Mouse (Mus musculus): ENCODE data around the gene Gjd3. TPM values are rescaled to one million over a fixed set of nuclear protein-coding genes. Genes with fewer than 3 reads are reported as not detected.
A peak's percentile ranks its signal among the peaks of the same experiment; 100 is the strongest.

Gene Gjd3
- polyA plus RNA-seq, 1 experiment = not detected

DNA sequence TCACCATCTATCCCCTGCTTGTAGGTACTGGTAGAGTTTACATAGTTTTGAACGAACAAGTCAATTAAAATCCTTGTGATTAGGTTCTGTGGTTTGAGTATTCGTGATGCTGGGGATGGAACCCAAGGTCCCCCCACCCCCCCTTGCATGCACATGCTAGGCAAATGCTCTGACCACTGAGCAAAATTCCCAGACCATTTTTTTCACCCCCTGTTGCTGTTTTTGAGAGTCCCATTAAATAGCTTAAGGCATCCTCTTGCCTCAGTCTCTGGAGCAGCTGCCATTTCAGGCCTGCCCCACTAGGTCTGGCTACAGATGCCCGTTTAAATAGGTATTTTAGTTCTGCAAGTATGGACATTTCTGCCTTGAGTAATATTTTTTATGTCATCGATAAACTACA lies 40.3 kb upstream of the Gjd3 start:
- Histone ChIP-seq H3K79me2 (ENCODE audit: control insufficient read depth, insufficient read depth) (peaks cover 60% of the 10 kb centered on the region), H3K4me3 (ENCODE audit: insufficient read depth, poor library complexity, severe bottlenecking) (peak overlapping the region; percentile 77), H3ac (ENCODE audit: control insufficient read depth, insufficient read length, low read depth) (peak overlapping the region; percentile 95), H3K79me3 (ENCODE audit: low read depth) (peaks cover 55% of the 10 kb centered on the region), H3K27me3 (ENCODE audit: control insufficient read depth, insufficient read depth, insufficient read length) (no peaks in the 10 kb centered on the region), H3K36me3 (ENCODE audit: control insufficient read depth, insufficient read depth) (peaks cover 50% of the 10 kb centered on the region)
- no peak for TF ChIP-seq USF1 (IDR thresholded peaks at IDR 0.05; ENCODE audit: low read depth)
- no peak for TF ChIP-seq CTCF (IDR thresholded peaks at IDR 0.05; ENCODE audit: control insufficient read depth, insufficient read depth, insufficient read length)
- no peak for TF ChIP-seq FOSL1 (IDR thresholded peaks at IDR 0.05; ENCODE audit: insufficient read depth, low read length, poor library complexity, severe bottlenecking)

DNA sequence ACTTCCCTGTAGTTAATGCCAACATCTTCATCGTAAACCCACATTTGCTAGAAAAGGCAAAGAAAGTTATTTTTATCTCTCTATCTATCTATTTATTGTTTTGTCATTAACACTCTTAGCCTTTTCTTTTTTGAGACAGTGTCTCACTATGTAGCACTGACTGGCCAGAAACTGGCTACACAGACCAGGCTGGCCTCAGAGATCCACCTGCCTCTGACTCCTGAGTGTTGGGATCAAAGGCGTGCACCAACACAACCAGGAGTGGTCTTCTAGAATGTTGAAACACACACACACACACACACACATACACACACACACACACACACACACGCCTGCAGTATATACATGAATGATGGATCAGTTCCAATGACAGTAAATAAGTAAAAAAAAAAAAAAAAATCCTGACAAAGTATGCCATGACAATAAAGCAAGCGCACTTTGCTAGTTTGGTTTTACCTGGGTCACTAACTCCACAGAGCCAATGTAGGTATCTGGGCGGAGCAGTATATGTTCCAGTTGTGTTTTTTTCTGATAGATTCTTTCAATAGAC lies 39.6 kb upstream of the Gjd3 start:
- no peak for TF ChIP-seq MYOD1 (IDR thresholded peaks at IDR 0.05; ENCODE audit: control insufficient read depth, insufficient read length, low read depth)
- no peak for TF ChIP-seq CEBPB (IDR thresholded peaks at IDR 0.05; ENCODE audit: low read depth)
- no peak for TF ChIP-seq USF1 (IDR thresholded peaks at IDR 0.05; ENCODE audit: low read depth)
- TF ChIP-seq MAX (IDR thresholded peaks at IDR 0.05) = no peak
- no peak for TF ChIP-seq CTCF (IDR thresholded peaks at IDR 0.05; ENCODE audit: control insufficient read depth, insufficient read depth, insufficient read length)
- TF ChIP-seq FOSL1 (IDR thresholded peaks at IDR 0.05; ENCODE audit: insufficient read depth, low read length, poor library complexity, severe bottlenecking) = no peak
- no peak for TF ChIP-seq MYOG (IDR thresholded peaks at IDR 0.05; ENCODE audit: control insufficient read depth, extremely low read depth, insufficient read length)
- Histone ChIP-seq H3K36me3 (ENCODE audit: control insufficient read depth, insufficient read depth) (peaks cover 56% of the 10 kb centered on the region), H3K4me3 (ENCODE audit: insufficient read depth, poor library complexity, severe bottlenecking) (peak overlapping the region; percentile 77), H3K79me3 (ENCODE audit: low read depth) (peaks cover 60% of the 10 kb centered on the region), H3K79me2 (ENCODE audit: control insufficient read depth, insufficient read depth) (peaks cover 66% of the 10 kb centered on the region), H3K27me3 (ENCODE audit: control insufficient read depth, insufficient read depth, insufficient read length) (no peaks in the 10 kb centered on the region), H3ac (ENCODE audit: control insufficient read depth, insufficient read length, low read depth) (peak overlapping the region; percentile 27)

DNA sequence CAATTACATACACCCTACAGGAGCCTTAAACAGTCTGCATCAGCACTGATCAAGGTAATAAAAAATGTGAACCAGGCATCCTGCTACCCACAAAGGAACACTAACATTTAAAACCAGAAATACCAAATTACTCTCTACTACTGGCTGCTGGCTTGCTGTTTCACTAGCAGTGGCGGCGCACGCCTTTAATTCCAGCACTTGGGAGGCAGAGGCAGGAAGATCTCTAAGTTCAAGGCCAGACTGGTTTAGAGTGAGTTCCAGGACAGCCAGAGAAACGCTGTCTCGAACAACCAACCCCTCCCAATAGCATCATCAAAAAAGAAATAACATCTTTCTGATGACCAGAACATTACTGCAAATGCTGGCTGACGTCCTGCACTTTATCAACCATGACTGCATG lies 37.0 kb upstream of the Gjd3 start:
- H3K27me3 ChIP-seq (ENCODE audit: control insufficient read depth, insufficient read depth, insufficient read length) = no peaks in the 10 kb centered on the region
- H3ac ChIP-seq (ENCODE audit: control insufficient read depth, insufficient read length, low read depth) = no peak overlapping the region
- H3K79me3 ChIP-seq (ENCODE audit: low read depth) = peaks cover 67% of the 10 kb centered on the region
- TF ChIP-seq MYOD1 (IDR thresholded peaks at IDR 0.05; ENCODE audit: control insufficient read depth, insufficient read length, low read depth) (no peak), MAX (IDR thresholded peaks at IDR 0.05) (no peak), USF1 (IDR thresholded peaks at IDR 0.05; ENCODE audit: low read depth) (no peak), CEBPB (IDR thresholded peaks at IDR 0.05; ENCODE audit: low read depth) (no peak), FOSL1 (IDR thresholded peaks at IDR 0.05; ENCODE audit: insufficient read depth, low read length, poor library complexity, severe bottlenecking) (no peak), CTCF (IDR thresholded peaks at IDR 0.05; ENCODE audit: control insufficient read depth, insufficient read depth, insufficient read length) (no peak), MYOG (IDR thresholded peaks at IDR 0.05; ENCODE audit: control insufficient read depth, extremely low read depth, insufficient read length) (no peak)
- peaks cover 80% of the 10 kb centered on the region for H3K79me2 ChIP-seq (ENCODE audit: control insufficient read depth, insufficient read depth)
- peaks cover 82% of the 10 kb centered on the region for H3K36me3 ChIP-seq (ENCODE audit: control insufficient read depth, insufficient read depth)
- no peak overlapping the region for H3K4me3 ChIP-seq (ENCODE audit: insufficient read depth, poor library complexity, severe bottlenecking)

- Histone ChIP-seq H3K4me3 (ENCODE audit: insufficient read depth, poor library complexity, severe bottlenecking) (no peak overlapping the region), H3ac (ENCODE audit: control insufficient read depth, insufficient read length, low read depth) (no peak overlapping the region), H3K27me3 (ENCODE audit: control insufficient read depth, insufficient read depth, insufficient read length) (no peaks in the 10 kb centered on the region), H3K79me3 (ENCODE audit: low read depth) (peaks cover 27% of the 10 kb centered on the region), H3K36me3 (ENCODE audit: control insufficient read depth, insufficient read depth) (peaks cover 100% of the 10 kb centered on the region), H3K79me2 (ENCODE audit: control insufficient read depth, insufficient read depth) (peaks cover 58% of the 10 kb centered on the region)
- no peak for TF ChIP-seq MAX (IDR thresholded peaks at IDR 0.05)
- TF ChIP-seq MYOD1 (IDR thresholded peaks at IDR 0.05; ENCODE audit: control insufficient read depth, insufficient read length, low read depth) = no peak
- no peak for TF ChIP-seq FOSL1 (IDR thresholded peaks at IDR 0.05; ENCODE audit: insufficient read depth, low read length, poor library complexity, severe bottlenecking)
- TF ChIP-seq MYOG (IDR thresholded peaks at IDR 0.05; ENCODE audit: control insufficient read depth, extremely low read depth, insufficient read length) = no peak
- TF ChIP-seq USF1 (IDR thresholded peaks at IDR 0.05; ENCODE audit: low read depth) = no peak
- no peak for TF ChIP-seq CTCF (IDR thresholded peaks at IDR 0.05; ENCODE audit: control insufficient read depth, insufficient read depth, insufficient read length)
- no peak for TF ChIP-seq CEBPB (IDR thresholded peaks at IDR 0.05; ENCODE audit: low read depth)
These were observed 31.0 kb upstream of the Gjd3 start for GRCm38 (mm10) chr11:99013856-99014255.

- Histone ChIP-seq H3K27me3 (ENCODE audit: control insufficient read depth, insufficient read depth, insufficient read length) (no peaks in the 10 kb centered on the region), H3K4me3 (ENCODE audit: insufficient read depth, poor library complexity, severe bottlenecking) (no peak overlapping the region), H3ac (ENCODE audit: control insufficient read depth, insufficient read length, low read depth) (no peak overlapping the region), H3K36me3 (ENCODE audit: control insufficient read depth, insufficient read depth) (peaks cover 99% of the 10 kb centered on the region), H3K79me2 (ENCODE audit: control insufficient read depth, insufficient read depth) (peaks cover 44% of the 10 kb centered on the region), H3K79me3 (ENCODE audit: low read depth) (peaks cover 12% of the 10 kb centered on the region)
- TF ChIP-seq MYOG (IDR thresholded peaks at IDR 0.05; ENCODE audit: control insufficient read depth, extremely low read depth, insufficient read length) (no peak), MAX (IDR thresholded peaks at IDR 0.05) (no peak), CTCF (IDR thresholded peaks at IDR 0.05; ENCODE audit: control insufficient read depth, insufficient read depth, insufficient read length) (no peak), MYOD1 (IDR thresholded peaks at IDR 0.05; ENCODE audit: control insufficient read depth, insufficient read length, low read depth) (no peak), USF1 (IDR thresholded peaks at IDR 0.05; ENCODE audit: low read depth) (no peak), FOSL1 (IDR thresholded peaks at IDR 0.05; ENCODE audit: insufficient read depth, low read length, poor library complexity, severe bottlenecking) (no peak)
These were observed 27.9 kb upstream of the Gjd3 start for GRCm38 (mm10) chr11:99010706-99011105.

DNA sequence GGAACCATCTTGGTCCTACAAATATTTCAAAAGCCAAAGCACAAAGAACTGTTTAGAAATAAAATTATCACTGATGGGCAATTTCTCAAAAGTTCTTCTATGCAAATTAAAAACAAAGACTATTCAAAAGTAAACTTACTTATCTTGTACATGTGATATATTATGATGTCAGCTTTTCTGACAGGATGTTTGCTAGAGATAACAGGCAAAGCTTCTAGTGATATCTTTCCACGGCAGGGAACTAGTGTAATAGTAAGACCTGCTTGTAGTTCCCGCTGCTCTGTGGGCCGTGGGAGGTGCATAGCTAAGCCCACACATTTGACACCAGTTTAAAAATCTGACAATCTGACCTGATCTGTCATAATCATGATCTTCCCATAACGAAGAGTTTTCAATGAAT lies 27.3 kb upstream of the Gjd3 start:
- Histone ChIP-seq H3K79me2 (ENCODE audit: control insufficient read depth, insufficient read depth) (peaks cover 38% of the 10 kb centered on the region), H3K79me3 (ENCODE audit: low read depth) (peaks cover 12% of the 10 kb centered on the region)
- no peak for TF ChIP-seq FOSL1 (IDR thresholded peaks at IDR 0.05; ENCODE audit: insufficient read depth, low read length, poor library complexity, severe bottlenecking)
- TF ChIP-seq CTCF (IDR thresholded peaks at IDR 0.05; ENCODE audit: control insufficient read depth, insufficient read depth, insufficient read length) = no peak
- no peak for TF ChIP-seq MYOG (IDR thresholded peaks at IDR 0.05; ENCODE audit: control insufficient read depth, extremely low read depth, insufficient read length)
- no peak for TF ChIP-seq CEBPB (IDR thresholded peaks at IDR 0.05; ENCODE audit: low read depth)
- TF ChIP-seq USF1 (IDR thresholded peaks at IDR 0.05; ENCODE audit: low read depth) = no peak
- TF ChIP-seq MAX (IDR thresholded peaks at IDR 0.05) = no peak
- no peak for TF ChIP-seq MYOD1 (IDR thresholded peaks at IDR 0.05; ENCODE audit: control insufficient read depth, insufficient read length, low read depth)

More for the DNA sequence above, 27.3 kb upstream of the Gjd3 start:
- Histone ChIP-seq H3K36me3 (ENCODE audit: control insufficient read depth, insufficient read depth) (peaks cover 99% of the 10 kb centered on the region), H3K4me3 (ENCODE audit: insufficient read depth, poor library complexity, severe bottlenecking) (no peak overlapping the region), H3ac (ENCODE audit: control insufficient read depth, insufficient read length, low read depth) (no peak overlapping the region), H3K27me3 (ENCODE audit: control insufficient read depth, insufficient read depth, insufficient read length) (no peaks in the 10 kb centered on the region)
